Mouse (Mus musculus) forebrain, embryonic 13.5 days (tissue): Measurements from ENCODE around the gene Olah. TPM values are rescaled to one million over a fixed set of nuclear protein-coding genes. Genes with fewer than 3 reads are reported as not detected.

Experiments
- ATAC-seq: fragments of 200-750 bp; cut with Nextera tagmentation; 2 replicates; pipeline ENCODE4 v1.8.0; 2017
- H3K27ac ChIP-seq: fragments of 300-500 bp; sonication (generic); 2 replicates; pipeline ENCODE4 v1.5.1; 2015; ENCODE audit warnings: inconsistent platforms, mild to moderate bottlenecking, moderate library complexity
- H3K27me3 ChIP-seq: fragments of 300-500 bp; sonication (generic); 2 replicates; pipeline ENCODE4 v1.6.1; 2015; ENCODE audit warnings: mild to moderate bottlenecking, inconsistent platforms
- H3K36me3 ChIP-seq: fragments of 300-500 bp; sonication (generic); 2 replicates; pipeline ENCODE4 v1.6.1; 2015; ENCODE audit warnings: mild to moderate bottlenecking, inconsistent platforms; ENCODE audit not compliant: poor library complexity, severe bottlenecking
- H3K4me1 ChIP-seq: fragments of 300-500 bp; sonication (generic); 2 replicates; pipeline ENCODE4 v1.6.1; 2015; ENCODE audit warnings: inconsistent platforms
- H3K4me2 ChIP-seq: fragments of 300-500 bp; sonication (generic); 2 replicates; pipeline ENCODE4 v1.6.1; 2015; ENCODE audit warnings: inconsistent platforms, mild to moderate bottlenecking, moderate library complexity
- H3K4me3 ChIP-seq: fragments of 300-500 bp; sonication (generic); 2 replicates; pipeline ENCODE4 v1.5.1; 2015; ENCODE audit warnings: mild to moderate bottlenecking, inconsistent platforms
- H3K9ac ChIP-seq: fragments of 300-500 bp; sonication (generic); 2 replicates; pipeline ENCODE4 v1.6.1; 2015; ENCODE audit warnings: mild to moderate bottlenecking, inconsistent platforms
- H3K9me3 ChIP-seq: fragments of 300-500 bp; sonication (generic); replicated peaks from 2 replicates; pipeline ENCODE4 v1.6.1; 2016; ENCODE audit warnings: inconsistent platforms
- WGBS: fragments of 180-500 bp; shearing (Covaris S2); methylation state at CpG from one replicate; pipeline ENCODE4 v1.1.7; 2015; 5-methylcytosine and 5-hydroxymethylcytosine counted together
- polyA plus RNA-seq: library from polyadenylated mRNA; unstranded; fragments of >200 nt; fragmentation: Nextera tagmentation; extraction: Ambion mirVana; gene quantifications from 2 replicates; pipeline ENCODE4 v1.2.1, GENCODE M21; 2015

Gene Olah
- polyA plus RNA-seq, 1 experiment from 2014 or later = not detected

DNA sequence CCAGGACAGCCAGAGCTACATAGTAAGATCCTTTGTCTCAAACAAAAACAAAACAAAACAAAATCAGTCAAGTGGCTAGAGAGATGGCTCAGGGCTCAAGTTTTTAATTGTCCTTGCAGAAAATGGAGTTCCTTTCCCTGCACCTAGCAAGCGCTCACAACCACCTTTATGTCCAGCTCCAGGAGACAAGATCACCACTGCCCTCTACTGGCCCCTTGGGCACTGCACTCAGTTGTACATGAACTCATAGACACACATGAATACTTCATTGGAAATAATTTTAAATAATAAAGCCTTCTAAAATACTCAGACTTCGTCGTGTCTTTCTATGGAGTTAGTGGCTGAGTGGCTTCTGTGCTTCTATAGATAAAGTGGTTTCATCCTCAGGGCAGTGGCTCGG is 17.2 kb upstream of the Olah start:
- H3K4me2 ChIP-seq = no peak overlapping the region
- no peak overlapping the region for H3K27ac ChIP-seq
- no peaks in the 10 kb centered on the region for H3K36me3 ChIP-seq
- WGBS = 23% methylated on average over 4 of the region's 4 CpGs
- no peaks in the 10 kb centered on the region for H3K9me3 ChIP-seq
- no peak overlapping the region for H3K9ac ChIP-seq
- peaks cover 4% of the 10 kb centered on the region for H3K4me1 ChIP-seq
- no peak overlapping the region for H3K4me3 ChIP-seq
- peaks cover 27% of the 10 kb centered on the region for H3K27me3 ChIP-seq
- ATAC-seq = no peak

DNA sequence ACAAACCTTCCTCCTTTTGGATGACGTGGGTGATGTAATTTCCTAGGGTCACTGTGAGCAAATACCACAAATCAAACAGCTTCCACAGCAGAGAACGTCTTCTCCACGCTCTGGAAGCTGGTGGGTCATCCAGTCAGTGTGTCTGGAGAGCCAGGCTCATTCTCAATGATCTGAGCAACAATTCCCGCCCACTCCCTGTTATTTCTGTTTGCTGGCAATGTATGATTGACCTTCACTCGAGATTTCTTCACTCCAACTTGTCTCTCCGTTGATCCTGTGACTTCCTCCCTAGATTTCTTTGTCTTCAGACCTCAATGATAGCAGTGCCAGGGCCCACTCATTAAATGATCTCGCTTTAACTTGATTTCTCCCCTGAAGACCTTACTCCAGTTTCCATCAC is 10.7 kb upstream of the Olah start:
- no peak for ATAC-seq
- 84% methylated on average over 7 of the region's 7 CpGs for WGBS
- Histone ChIP-seq H3K4me2 (no peak overlapping the region), H3K27ac (no peak overlapping the region), H3K9ac (no peak overlapping the region), H3K27me3 (no peaks in the 10 kb centered on the region), H3K9me3 (no peaks in the 10 kb centered on the region), H3K4me1 (no peaks in the 10 kb centered on the region), H3K4me3 (no peak overlapping the region), H3K36me3 (no peaks in the 10 kb centered on the region)

DNA sequence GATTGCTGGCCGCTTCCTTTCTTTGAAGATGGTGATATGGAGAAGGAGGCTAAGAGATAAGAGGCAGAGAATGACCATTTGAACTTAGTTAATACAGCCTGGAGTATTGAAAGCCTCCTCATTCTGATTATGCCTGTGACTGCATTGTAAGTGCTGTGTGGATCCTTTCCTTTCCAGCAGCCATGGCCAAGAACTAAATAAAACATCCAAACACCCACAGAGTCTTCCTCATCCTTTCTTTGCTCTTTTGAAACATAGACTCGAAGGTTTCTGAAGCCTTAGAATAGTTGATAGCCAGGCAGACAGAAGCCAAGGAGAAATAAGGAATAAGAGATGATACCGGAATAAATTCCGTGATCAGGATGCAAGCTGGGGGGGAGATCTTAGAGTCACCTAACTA is 9.0 kb upstream of the Olah start:
- H3K27me3 ChIP-seq = no peaks in the 10 kb centered on the region
- no peaks in the 10 kb centered on the region for H3K9me3 ChIP-seq
- no peak overlapping the region for H3K4me2 ChIP-seq
- ATAC-seq = no peak
- no peak overlapping the region for H3K9ac ChIP-seq
- no peak overlapping the region for H3K4me3 ChIP-seq
- no peaks in the 10 kb centered on the region for H3K4me1 ChIP-seq
- no peak overlapping the region for H3K27ac ChIP-seq
- 82% methylated on average over 4 of the region's 4 CpGs for WGBS
- H3K36me3 ChIP-seq = no peaks in the 10 kb centered on the region

DNA sequence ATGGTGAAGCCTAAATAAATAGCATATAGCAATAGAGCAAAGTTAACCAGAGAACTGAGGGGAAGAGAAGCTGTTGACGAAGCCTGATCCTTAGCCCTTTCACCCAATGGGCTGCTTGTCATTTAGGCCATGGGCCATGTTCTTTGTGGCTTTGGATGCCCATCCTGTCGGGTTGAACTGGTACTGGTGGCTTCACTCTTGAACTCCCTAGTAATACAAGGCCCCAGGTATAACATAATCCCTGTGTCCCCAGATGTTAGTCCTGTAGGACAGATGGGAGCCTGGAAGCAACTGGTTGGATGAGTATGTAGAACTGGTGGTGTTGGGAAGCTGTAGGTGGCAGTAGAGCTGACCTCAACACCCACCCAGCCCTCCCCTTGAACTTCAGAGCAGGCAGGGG is 5.1 kb downstream of the Olah start:
- 72% methylated on average over 2 of the region's 2 CpGs for WGBS
- no peak for ATAC-seq
- Histone ChIP-seq H3K9ac (no peak overlapping the region), H3K9me3 (no peaks in the 10 kb centered on the region), H3K4me2 (no peak overlapping the region), H3K27ac (no peak overlapping the region), H3K36me3 (no peaks in the 10 kb centered on the region), H3K4me1 (no peaks in the 10 kb centered on the region), H3K27me3 (no peaks in the 10 kb centered on the region), H3K4me3 (no peak overlapping the region)

DNA sequence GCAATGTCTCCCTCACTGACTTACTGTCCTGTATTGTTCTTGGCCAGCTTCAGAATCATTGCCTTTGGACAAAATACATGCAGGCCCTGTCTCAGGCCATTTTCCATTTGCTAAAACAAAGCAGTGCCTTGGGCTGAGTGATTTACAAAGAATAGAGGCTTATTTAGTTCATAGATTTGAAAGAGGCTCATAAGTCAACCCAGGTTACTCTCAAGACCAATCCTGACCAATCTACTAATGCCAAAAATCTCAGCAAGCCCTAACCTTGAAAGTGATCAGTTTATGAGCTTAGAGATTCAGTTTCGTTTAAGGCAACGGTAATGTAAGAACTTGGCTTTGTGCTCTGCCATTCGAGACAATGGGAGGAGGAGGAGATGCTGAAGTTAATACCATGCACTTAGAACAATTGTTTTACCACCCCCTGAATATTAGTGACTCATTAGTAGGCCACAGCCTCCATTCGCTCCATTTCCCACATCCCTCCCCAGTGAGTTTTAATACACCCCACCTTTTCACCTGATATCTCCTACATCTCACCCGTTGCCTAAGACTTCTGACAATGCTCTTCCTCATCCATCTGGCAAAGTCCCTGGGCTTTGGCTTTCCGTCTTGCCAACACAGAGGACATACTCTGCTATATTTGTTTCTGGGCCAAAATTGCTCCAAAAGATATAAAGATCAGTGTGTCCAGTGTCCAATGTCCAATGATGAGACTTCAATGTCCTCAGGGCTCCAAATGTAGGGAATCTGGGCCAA is 9.7 kb downstream of the Olah start:
- no peak for ATAC-seq
- Histone ChIP-seq H3K9me3 (no peaks in the 10 kb centered on the region), H3K4me2 (no peak overlapping the region), H3K9ac (no peak overlapping the region), H3K4me3 (no peak overlapping the region), H3K36me3 (no peaks in the 10 kb centered on the region), H3K27me3 (no peaks in the 10 kb centered on the region), H3K4me1 (no peaks in the 10 kb centered on the region), H3K27ac (no peak overlapping the region)
- 76% methylated on average over 6 of the region's 6 CpGs for WGBS

DNA sequence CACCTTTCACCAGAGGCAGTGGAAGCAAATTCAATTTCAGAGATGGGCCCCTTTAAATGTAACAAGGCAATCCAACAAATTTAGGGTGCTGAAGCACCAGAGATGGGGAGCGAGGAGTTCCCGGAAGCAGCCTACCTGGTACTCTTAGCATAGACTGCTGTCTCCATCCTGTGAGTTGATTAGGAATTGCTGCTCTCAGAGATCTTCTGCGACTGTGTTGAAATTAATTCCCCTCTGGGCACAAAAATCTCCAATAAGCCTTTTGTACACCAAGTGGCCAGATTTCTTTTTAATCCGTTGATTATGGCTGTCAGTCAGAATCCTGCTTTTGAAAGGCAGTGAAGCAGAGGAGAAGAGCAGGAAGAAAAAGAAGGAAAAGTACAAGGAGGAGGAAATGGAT is 31.9 kb downstream of the Olah start:
- Histone ChIP-seq H3K4me1 (no peaks in the 10 kb centered on the region), H3K27me3 (no peaks in the 10 kb centered on the region), H3K27ac (no peak overlapping the region), H3K36me3 (no peaks in the 10 kb centered on the region), H3K9ac (no peak overlapping the region), H3K9me3 (no peaks in the 10 kb centered on the region), H3K4me2 (no peak overlapping the region), H3K4me3 (no peak overlapping the region)
- no peak for ATAC-seq
- 32% methylated on average over 4 of the region's 4 CpGs for WGBS

DNA sequence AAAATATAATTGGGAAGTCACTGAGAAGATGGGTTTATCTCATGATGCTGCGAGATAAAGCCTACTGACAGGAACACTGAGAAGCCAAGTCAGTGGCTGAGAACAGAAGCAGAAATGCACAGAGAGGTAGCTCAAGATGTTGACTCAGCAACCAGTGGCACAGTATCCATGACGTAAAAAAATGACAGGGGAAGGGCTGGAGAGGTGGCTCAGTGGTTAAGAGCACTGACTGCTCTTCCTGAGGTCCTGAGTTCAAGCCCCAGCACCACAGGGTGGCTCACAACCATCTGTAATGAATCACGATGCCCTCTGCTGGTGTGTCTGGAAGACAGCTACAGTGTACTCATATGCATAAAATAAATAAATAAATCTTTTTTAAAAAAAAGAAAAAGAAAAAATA is 35.9 kb downstream of the Olah start:
- Histone ChIP-seq H3K27me3 (no peaks in the 10 kb centered on the region), H3K9me3 (no peaks in the 10 kb centered on the region), H3K36me3 (no peaks in the 10 kb centered on the region), H3K9ac (no peak overlapping the region), H3K4me2 (no peak overlapping the region), H3K4me3 (no peak overlapping the region), H3K27ac (no peak overlapping the region), H3K4me1 (no peaks in the 10 kb centered on the region)
- WGBS = 78% methylated on average over 3 of the region's 3 CpGs
- no peak for ATAC-seq

DNA sequence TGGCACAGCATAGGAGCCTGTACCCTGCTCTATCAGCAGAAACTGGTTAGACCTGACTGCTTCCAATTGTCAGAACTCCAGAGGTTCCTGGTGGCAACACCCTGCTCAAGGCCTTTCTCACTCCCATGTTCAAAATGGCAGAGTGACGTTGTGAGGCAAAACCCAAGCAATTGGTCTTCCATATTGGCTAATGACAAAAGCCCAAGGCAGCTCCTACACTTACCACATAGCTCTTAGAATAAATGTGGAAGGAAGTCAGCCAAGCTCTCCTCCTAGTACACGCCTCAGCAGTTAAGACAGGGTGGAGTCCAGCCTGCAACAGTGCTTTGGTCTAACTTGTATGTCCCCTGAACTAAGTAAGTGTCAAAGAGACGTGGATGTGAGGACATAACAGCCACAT is 39.1 kb downstream of the Olah start:
- Histone ChIP-seq H3K9ac (no peak overlapping the region), H3K4me1 (no peaks in the 10 kb centered on the region), H3K9me3 (no peaks in the 10 kb centered on the region), H3K4me3 (no peak overlapping the region), H3K4me2 (no peak overlapping the region), H3K27ac (no peak overlapping the region), H3K36me3 (no peaks in the 10 kb centered on the region), H3K27me3 (no peaks in the 10 kb centered on the region)
- WGBS = 77% methylated on average over 3 of the region's 3 CpGs
- no peak for ATAC-seq

DNA sequence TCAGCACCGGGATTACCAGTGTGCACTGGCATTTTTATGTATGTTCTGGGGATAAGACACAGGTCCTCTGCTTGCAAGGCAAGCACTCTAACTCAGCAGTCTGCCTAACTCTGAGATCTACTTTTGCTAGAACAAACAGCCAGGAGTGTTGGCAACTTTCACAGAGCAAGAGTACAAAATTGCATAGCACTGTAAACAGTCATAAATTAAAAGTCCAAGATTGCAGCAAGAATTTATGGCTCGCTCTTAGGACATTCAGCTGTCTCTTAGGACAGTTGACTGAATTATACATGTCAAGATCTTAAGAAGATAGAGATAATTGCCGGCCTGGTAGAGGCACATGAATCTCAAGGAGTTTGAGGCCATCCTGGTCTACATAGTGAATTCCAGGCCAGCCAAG is 40.7 kb downstream of the Olah start:
- Histone ChIP-seq H3K27me3 (no peaks in the 10 kb centered on the region), H3K4me3 (no peak overlapping the region), H3K4me2 (no peak overlapping the region), H3K9ac (no peak overlapping the region), H3K9me3 (no peaks in the 10 kb centered on the region), H3K27ac (no peak overlapping the region), H3K36me3 (no peaks in the 10 kb centered on the region), H3K4me1 (no peaks in the 10 kb centered on the region)
- 92% methylated on average over 3 of the region's 3 CpGs for WGBS
- ATAC-seq = no peak

DNA sequence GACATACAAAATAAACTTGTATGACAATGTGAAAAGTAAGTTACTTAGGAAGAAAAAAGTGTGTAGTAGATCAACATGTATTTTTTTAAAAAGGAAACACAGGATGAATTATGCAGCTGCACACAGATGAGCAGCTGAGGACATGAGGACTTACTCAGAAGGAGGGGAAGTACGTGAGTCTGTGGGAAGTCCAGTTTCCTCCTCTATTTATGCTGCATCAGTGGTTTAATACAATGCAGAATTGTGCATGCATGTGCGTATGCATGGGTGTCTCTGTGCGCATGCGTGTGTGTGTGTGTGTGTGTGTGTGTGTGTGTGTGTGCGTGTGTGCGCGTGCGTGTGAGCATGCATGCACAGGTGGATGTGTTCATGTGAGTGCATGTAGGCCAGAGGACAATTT is 41.2 kb downstream of the Olah start:
- whole genome bisulfite sequencing = 88% methylated on average over 8 of the region's 8 CpGs
- Histone ChIP-seq H3K27ac (no peak overlapping the region), H3K9me3 (no peaks in the 10 kb centered on the region), H3K4me3 (no peak overlapping the region), H3K27me3 (no peaks in the 10 kb centered on the region), H3K4me2 (no peak overlapping the region), H3K36me3 (no peaks in the 10 kb centered on the region), H3K9ac (no peak overlapping the region), H3K4me1 (no peaks in the 10 kb centered on the region)
- ATAC-seq = no peak

DNA sequence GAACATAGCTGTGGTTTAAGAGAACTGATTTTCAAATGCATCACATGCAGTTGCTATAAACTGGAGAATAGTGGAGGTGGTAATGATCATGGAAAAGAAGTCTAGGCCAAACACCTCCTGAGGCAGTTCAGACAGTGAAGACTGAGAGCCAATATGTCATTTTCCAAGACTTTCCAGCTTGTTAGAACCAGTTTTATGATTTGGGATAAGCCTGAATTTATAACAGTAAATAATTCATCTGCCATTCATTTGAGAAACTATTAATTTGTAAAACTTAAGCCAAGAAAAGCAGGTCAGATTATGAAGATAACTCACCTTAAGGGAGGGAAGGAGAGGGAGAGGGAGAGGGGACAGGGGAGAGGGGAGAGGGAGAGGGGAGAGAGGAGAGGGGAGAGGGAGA is 43.9 kb downstream of the Olah start:
- H3K4me2 ChIP-seq = no peak overlapping the region
- 0 out of 2 replicates have a peak, but pooled peaks cover 3% of the 10 kb centered on the region for H3K27me3 ChIP-seq
- no peak overlapping the region for H3K9ac ChIP-seq
- H3K4me3 ChIP-seq = no peak overlapping the region
- H3K27ac ChIP-seq = no peak overlapping the region
- no peaks in the 10 kb centered on the region for H3K36me3 ChIP-seq
- no peaks in the 10 kb centered on the region for H3K4me1 ChIP-seq
- H3K9me3 ChIP-seq = no peaks in the 10 kb centered on the region
- ATAC-seq = no peak

DNA sequence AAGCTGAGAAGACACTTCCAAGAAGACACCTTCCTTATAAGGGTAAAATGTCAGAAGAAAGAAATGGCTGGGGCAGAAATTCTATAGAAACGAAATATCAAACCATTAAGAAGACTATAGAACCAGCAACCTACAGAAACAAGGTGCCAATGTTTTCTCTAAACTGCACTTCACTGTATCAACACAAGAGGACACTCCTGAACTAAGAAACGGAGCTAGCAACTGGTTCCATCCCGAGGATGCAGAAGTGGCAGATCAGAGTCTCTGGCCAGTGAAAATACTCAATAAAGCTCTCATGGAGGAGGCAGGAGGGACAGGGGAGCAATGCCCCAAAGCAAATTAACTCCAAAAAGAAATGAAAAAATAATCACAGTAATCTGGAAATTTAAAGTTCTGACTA is 48.1 kb downstream of the Olah start:
- no peaks in the 10 kb centered on the region for H3K9me3 ChIP-seq
- H3K27me3 ChIP-seq = 0 out of 2 replicates have a peak, but pooled peaks cover 5% of the 10 kb centered on the region
- no peak overlapping the region for H3K4me2 ChIP-seq
- no peak overlapping the region for H3K27ac ChIP-seq
- whole genome bisulfite sequencing = 19% methylated on average over 3 of the region's 3 CpGs
- no peak for ATAC-seq
- no peaks in the 10 kb centered on the region for H3K4me1 ChIP-seq
- H3K36me3 ChIP-seq = no peaks in the 10 kb centered on the region
- no peak overlapping the region for H3K9ac ChIP-seq
- H3K4me3 ChIP-seq = no peak overlapping the region

DNA sequence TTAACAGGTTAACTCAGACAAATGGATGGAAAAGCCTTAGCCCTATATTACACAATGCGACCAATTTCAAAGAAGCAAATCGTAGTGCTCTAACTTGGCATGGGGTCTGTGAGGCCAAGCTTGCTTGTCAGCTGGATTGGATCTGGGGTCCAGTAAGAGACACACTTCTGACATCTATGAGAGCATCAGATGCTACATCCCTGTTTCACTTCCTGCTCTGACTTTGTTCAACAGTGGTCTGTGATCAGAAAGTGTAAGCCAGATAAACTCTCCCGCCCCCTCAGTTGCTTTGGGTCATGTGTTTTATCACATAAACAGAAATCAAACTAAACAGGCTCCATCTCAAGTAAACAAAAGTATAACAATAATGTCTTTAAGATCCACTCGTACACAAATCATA is 48.6 kb downstream of the Olah start:
- no peak overlapping the region for H3K27ac ChIP-seq
- H3K9me3 ChIP-seq = no peaks in the 10 kb centered on the region
- no peak overlapping the region for H3K4me2 ChIP-seq
- H3K27me3 ChIP-seq = 0 out of 2 replicates have a peak, but pooled peaks cover 5% of the 10 kb centered on the region
- H3K4me1 ChIP-seq = no peaks in the 10 kb centered on the region
- ATAC-seq = no peak
- no peaks in the 10 kb centered on the region for H3K36me3 ChIP-seq
- no peak overlapping the region for H3K4me3 ChIP-seq
- H3K9ac ChIP-seq = no peak overlapping the region
- 85% methylated on average over 4 of the region's 4 CpGs for WGBS
